Mouse (Mus musculus): Measurements from ENCODE around the gene Bmp15. TPM values are rescaled to one million over a fixed set of nuclear protein-coding genes. Genes with fewer than 3 reads are reported as not detected.

Gene Bmp15
- not detected in 2 replicates for polyA plus RNA-seq (2012; rRNA removed)

- TF ChIP-seq POLR2A (IDR thresholded peaks at IDR 0.05; ENCODE audit: low read depth, low read length) (no peak), CTCF (IDR thresholded peaks at IDR 0.05; ENCODE audit: extremely low read depth, insufficient read length, insufficient replicate concordance, low read depth, low read length) (no peak)
- H3K27ac ChIP-seq (ENCODE audit: insufficient read depth, low read depth, low read length): no peak within 1 kb of the TSS
- no peaks in the 10 kb centered on the region for H3K27me3 ChIP-seq (ENCODE audit: control insufficient read depth, insufficient read depth, low read length)
- no peak within 1 kb of the TSS for H3K4me3 ChIP-seq (ENCODE audit: low read depth, low read length)
- WGBS: 66% methylated on average over 3 of the region's 3 CpGs
- no peaks in the 10 kb centered on the region for H3K4me1 ChIP-seq (ENCODE audit: control insufficient read depth, insufficient read depth, insufficient read length, low read length)
- no peaks in the 10 kb centered on the region for H3K36me3 ChIP-seq (ENCODE audit: control insufficient read depth, insufficient read depth, low read length)
Observed at GRCm38 (mm10) chrX:6320621-6321020, at the start of gene Bmp15. Gene Bmp15 (minus strand): TSS chrX:6320721.

DNA sequence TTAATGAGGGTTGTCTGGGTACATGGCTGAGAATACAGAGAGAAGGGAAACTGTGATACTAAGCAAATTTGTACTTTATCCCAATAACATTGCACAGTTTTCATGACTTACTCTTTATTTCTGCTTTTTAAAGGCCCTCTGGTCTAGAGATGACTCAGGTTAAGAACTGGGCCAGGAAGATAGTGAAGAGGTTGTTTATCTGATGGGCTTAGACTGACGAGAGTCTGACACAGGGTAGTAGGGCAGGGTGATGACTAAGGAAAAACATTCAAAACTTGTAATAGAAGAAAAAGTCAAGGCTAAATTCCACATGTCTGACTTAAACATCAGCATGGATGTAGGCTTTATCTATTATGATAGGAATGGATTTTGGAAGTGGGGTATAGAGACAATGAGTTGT is 48.3 kb upstream of the Bmp15 start:
- TF ChIP-seq POLR2A (IDR thresholded peaks at IDR 0.05; ENCODE audit: low read depth, low read length): no peak
- TF ChIP-seq CTCF (IDR thresholded peaks at IDR 0.05; ENCODE audit: extremely low read depth, insufficient read length, insufficient replicate concordance, low read depth, low read length): no peak
- H3K4me3 ChIP-seq (ENCODE audit: low read depth, low read length): no peak overlapping the region
- H3K27ac ChIP-seq (ENCODE audit: insufficient read depth, low read depth, low read length): no peak overlapping the region
- no peaks in the 10 kb centered on the region for H3K27me3 ChIP-seq (ENCODE audit: control insufficient read depth, insufficient read depth, low read length)
- no peaks in the 10 kb centered on the region for H3K4me1 ChIP-seq (ENCODE audit: control insufficient read depth, insufficient read depth, insufficient read length, low read length)
- 44% methylated on average over 1 of the region's 1 CpGs for WGBS
- no peaks in the 10 kb centered on the region for H3K36me3 ChIP-seq (ENCODE audit: control insufficient read depth, insufficient read depth, low read length)

DNA sequence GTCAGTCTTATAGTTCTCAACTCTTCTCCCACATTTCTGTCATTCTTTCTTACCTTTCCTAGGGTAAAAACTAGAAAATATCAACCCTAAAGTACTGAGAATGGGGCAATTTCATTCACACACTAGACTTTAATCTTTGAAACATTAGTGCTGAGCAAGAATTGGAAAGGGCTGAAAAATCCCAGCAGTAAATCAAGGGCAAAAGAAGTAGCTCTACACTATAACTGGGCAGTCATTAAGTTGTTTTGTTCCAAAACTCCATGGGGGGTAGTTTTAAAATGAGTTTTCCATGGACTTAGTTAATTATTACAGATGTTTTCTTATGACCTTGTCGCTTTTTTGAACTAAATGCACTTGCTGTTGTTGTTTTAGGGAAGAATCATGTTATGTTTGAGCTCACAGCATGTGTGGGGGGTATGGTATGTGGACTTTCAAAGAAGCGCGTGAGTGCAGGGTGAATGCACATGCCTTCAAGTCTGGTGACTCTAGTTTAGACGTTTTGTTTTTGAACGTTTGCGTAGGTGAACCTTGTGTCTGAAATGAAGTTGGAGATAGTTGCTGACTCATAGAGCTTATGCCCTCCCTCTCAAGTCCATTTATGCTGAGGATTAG is 37.1 kb upstream of the Bmp15 start:
- 72% methylated on average over 6 of the region's 6 CpGs for WGBS
- Histone ChIP-seq H3K4me3 (ENCODE audit: low read depth, low read length) (no peak overlapping the region), H3K27ac (ENCODE audit: insufficient read depth, low read depth, low read length) (no peak overlapping the region), H3K27me3 (ENCODE audit: control insufficient read depth, insufficient read depth, low read length) (no peaks in the 10 kb centered on the region), H3K4me1 (ENCODE audit: control insufficient read depth, insufficient read depth, insufficient read length, low read length) (no peaks in the 10 kb centered on the region), H3K36me3 (ENCODE audit: control insufficient read depth, insufficient read depth, low read length) (no peaks in the 10 kb centered on the region)
- TF ChIP-seq CTCF (IDR thresholded peaks at IDR 0.05; ENCODE audit: extremely low read depth, insufficient read length, insufficient replicate concordance, low read depth, low read length) (no peak), POLR2A (IDR thresholded peaks at IDR 0.05; ENCODE audit: low read depth, low read length) (no peak)

GRCm38 (mm10) chrX:6356876-6357275 is 36.4 kb upstream of the Bmp15 start:
- Histone ChIP-seq H3K4me1 (ENCODE audit: control insufficient read depth, insufficient read depth, insufficient read length, low read length) (no peaks in the 10 kb centered on the region), H3K27ac (ENCODE audit: insufficient read depth, low read depth, low read length) (no peak overlapping the region), H3K4me3 (ENCODE audit: low read depth, low read length) (no peak overlapping the region), H3K36me3 (ENCODE audit: control insufficient read depth, insufficient read depth, low read length) (no peaks in the 10 kb centered on the region), H3K27me3 (ENCODE audit: control insufficient read depth, insufficient read depth, low read length) (no peaks in the 10 kb centered on the region)
- no peak for TF ChIP-seq CTCF (IDR thresholded peaks at IDR 0.05; ENCODE audit: extremely low read depth, insufficient read length, insufficient replicate concordance, low read depth, low read length)
- TF ChIP-seq POLR2A (IDR thresholded peaks at IDR 0.05; ENCODE audit: low read depth, low read length): no peak
- whole genome bisulfite sequencing: 75% methylated on average over 3 of the region's 3 CpGs

DNA sequence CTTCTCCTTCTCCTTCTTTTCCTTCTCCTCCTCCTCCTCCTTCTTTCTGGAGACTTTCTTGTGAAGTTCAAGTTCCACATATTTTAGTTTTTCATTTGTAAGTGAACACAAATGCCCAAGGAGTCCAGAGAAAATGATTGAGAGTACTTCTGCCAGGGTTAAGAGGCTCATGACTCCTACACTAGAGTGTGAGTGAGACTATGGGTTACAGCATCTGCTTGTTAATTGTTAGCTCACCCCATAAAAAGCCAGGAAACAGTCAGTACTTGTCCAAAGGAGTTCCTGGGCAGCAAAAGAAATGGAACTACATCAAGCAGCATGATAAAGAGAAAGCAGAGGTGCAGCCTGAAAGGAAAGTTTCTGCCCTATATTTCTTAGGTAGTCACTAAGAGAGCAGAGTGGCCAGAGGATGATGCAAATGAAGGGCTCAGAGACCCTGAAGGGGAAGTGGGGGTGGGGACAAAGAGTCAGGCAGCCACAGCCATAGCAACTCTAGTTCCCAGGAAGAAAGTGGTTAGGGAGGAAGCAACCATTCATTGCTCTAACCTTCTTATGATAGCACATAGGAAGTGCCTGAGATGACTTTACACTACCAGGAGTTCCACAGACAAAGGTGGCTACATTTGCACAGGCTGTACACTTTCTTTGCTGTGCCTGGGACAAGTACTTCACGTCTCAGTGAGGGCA is 24.9 kb upstream of the Bmp15 start:
- Histone ChIP-seq H3K4me1 (ENCODE audit: control insufficient read depth, insufficient read depth, insufficient read length, low read length) (no peaks in the 10 kb centered on the region), H3K27me3 (ENCODE audit: control insufficient read depth, insufficient read depth, low read length) (no peaks in the 10 kb centered on the region), H3K36me3 (ENCODE audit: control insufficient read depth, insufficient read depth, low read length) (no peaks in the 10 kb centered on the region), H3K4me3 (ENCODE audit: low read depth, low read length) (no peak overlapping the region), H3K27ac (ENCODE audit: insufficient read depth, low read depth, low read length) (no peak overlapping the region)
- 43% methylated on average over 1 of the region's 1 CpGs for WGBS
- TF ChIP-seq POLR2A (IDR thresholded peaks at IDR 0.05; ENCODE audit: low read depth, low read length): no peak
- TF ChIP-seq CTCF (IDR thresholded peaks at IDR 0.05; ENCODE audit: extremely low read depth, insufficient read length, insufficient replicate concordance, low read depth, low read length): no peak

GRCm38 (mm10) chrX:6324056-6324455 is 3.5 kb upstream of the Bmp15 start:
- no peak overlapping the region for H3K27ac ChIP-seq (ENCODE audit: insufficient read depth, low read depth, low read length)
- no peaks in the 10 kb centered on the region for H3K27me3 ChIP-seq (ENCODE audit: control insufficient read depth, insufficient read depth, low read length)
- no peaks in the 10 kb centered on the region for H3K4me1 ChIP-seq (ENCODE audit: control insufficient read depth, insufficient read depth, insufficient read length, low read length)
- TF ChIP-seq POLR2A (IDR thresholded peaks at IDR 0.05; ENCODE audit: low read depth, low read length) (no peak), CTCF (IDR thresholded peaks at IDR 0.05; ENCODE audit: extremely low read depth, insufficient read length, insufficient replicate concordance, low read depth, low read length) (no peak)
- WGBS: 36% methylated on average over 1 of the region's 1 CpGs
- no peak overlapping the region for H3K4me3 ChIP-seq (ENCODE audit: low read depth, low read length)
- H3K36me3 ChIP-seq (ENCODE audit: control insufficient read depth, insufficient read depth, low read length): no peaks in the 10 kb centered on the region

- Histone ChIP-seq H3K4me1 (ENCODE audit: control insufficient read depth, insufficient read depth, insufficient read length, low read length) (no peaks in the 10 kb centered on the region), H3K4me3 (ENCODE audit: low read depth, low read length) (no peak overlapping the region), H3K27me3 (ENCODE audit: control insufficient read depth, insufficient read depth, low read length) (no peaks in the 10 kb centered on the region), H3K36me3 (ENCODE audit: control insufficient read depth, insufficient read depth, low read length) (no peaks in the 10 kb centered on the region), H3K27ac (ENCODE audit: insufficient read depth, low read depth, low read length) (no peak overlapping the region)
- 59% methylated on average over 1 of the region's 1 CpGs for WGBS
- TF ChIP-seq CTCF (IDR thresholded peaks at IDR 0.05; ENCODE audit: extremely low read depth, insufficient read length, insufficient replicate concordance, low read depth, low read length): no peak
- TF ChIP-seq POLR2A (IDR thresholded peaks at IDR 0.05; ENCODE audit: low read depth, low read length): no peak
Observed at GRCm38 (mm10) chrX:6317747-6318146, 2.8 kb downstream of the Bmp15 start.

Other genes with a start within 250 kb of the Bmp15 start
- not detected in 2 replicates for gene AU022751, start 237.3 kb downstream of the Bmp15 start, polyA plus RNA-seq (2012; rRNA removed)
- 0.05 TPM in 1 of 2 replicates, not detected in the other for gene Nudt10, start 147.7 kb downstream of the Bmp15 start, polyA plus RNA-seq (2012; rRNA removed)
- 0.23 and 0.33 TPM in 2 replicates for gene Shroom4, start 79.1 kb upstream of the Bmp15 start, polyA plus RNA-seq (2012; rRNA removed)

All from small intestine, adult 2 months (tissue).